Mouse (Mus musculus) embryo, embryonic 10.5 days (tissue): ENCODE results near the gene Cpt1b.

ENCODE experiments used
- DNase-seq: peaks from one replicate; pipeline ENCODE4 v3.0.0-alpha.2; 2015; ENCODE audit warnings: low spot score

The Cpt1b gene

DNA sequence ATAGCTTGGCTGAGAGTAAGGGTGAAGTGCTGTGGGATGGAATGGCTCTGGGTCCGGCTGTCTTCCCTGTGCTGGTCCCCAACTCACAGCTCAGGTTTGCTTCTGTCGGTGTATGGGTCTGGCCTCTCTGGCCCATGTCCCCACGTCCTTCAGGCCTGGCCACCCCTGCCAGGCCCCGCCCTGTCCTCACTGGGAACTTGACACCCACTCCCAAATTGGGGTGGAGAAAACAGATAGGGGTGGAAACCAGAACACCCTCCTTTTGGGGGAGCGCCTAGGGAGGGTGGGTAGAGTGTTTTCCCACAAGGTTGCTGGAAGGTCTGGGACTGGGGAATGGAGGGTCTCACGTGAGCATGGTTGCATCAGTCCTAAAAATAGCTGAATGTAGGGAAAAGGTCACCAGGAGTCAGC lies at the start of gene Cpt1b:
Cpt1b (minus strand) TSS at position 153 of the 411 bp plus-strand sequence.
- peak; percentile 18 for DNase-seq

DNA sequence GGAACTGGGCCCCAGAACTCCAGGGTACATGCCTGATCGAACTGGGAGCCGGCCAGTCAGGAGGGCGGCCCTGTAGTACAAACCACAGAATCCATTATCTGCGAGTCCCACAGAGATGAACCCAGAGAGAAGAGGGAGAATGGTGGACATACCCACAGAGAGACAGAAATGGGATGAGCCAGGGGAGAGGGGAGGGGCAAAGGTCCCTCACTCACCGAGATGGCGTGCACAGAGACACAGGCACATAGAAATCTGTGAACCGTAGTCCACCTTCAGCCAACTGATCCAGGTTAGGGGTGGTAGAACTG lies 49.6 kb upstream of the Cpt1b start:
- DNase-seq = no peak

DNA sequence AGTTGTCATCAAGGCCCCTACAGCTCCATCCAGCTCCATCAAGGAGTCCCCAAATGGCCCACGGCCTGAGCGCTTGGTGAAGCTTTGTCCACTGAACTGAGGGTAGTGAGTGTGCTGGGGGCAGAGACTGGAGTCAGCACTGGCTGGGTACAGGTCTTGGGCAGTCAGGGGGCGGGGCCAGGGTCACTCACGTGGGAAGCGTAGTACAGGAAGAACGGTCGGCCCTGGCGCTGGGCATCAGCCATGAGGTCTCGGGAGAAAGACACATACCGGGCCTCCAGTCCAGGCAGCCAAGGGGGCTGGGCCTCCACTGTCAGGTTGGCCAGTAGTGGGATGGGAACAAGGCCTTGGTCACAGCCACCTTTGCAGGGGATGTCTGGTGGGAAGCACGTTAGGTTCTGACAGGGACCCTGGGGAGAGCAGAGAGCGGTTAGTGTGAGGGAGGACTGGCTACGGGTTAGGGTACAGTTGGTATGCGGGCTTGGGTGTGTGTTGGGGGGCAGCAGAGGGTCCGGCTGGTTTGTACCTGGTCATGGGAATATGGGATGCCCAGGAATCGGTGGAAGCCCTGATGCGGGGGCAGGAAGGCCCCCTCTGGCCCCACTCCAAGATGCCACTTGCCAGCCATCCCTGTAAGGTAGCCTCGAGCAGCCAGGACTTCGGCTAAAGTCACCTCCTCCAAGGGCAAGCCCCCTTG lies 49.1 kb upstream of the Cpt1b start:
- DNase-seq = no peak

DNA sequence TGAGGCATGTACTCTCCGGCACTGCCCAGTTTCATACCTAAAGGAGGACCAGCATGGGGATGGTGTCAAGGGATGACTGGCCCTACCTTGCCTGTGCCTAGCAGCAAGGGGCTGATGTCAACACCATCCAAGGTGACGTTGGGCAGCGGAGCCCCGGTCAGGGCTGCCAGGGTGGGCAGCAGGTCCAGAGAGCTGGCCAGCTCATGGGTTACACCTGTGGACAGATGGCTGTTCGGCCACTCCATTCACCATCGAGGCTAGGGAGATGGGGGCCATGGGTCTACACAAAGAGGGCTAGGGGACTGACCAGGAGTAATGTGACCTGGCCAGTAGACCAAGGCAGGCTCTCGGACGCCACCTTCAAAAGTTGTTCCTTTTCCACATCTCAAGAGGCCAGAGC lies 48.3 kb upstream of the Cpt1b start:
- no peak for DNase-seq

DNA sequence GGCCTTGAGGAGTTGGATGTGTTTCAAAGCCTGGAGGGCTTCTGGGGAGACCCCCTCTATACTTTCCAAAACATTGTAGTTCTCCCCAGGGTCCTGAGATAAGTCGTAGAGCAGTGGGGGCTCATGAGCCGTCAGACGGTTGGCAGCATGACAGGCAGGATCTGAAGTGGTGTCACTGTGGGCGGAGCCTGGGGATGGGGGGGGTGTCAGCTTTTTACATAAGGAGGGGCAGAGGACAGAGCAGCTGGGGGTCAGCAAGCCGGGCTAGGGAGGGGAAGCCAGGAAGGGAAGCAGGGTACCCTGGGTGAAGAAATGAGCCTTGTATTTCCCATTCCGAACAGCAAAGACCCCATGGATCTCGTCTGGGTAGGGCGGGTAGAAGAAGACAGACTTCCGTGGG lies 47.7 kb upstream of the Cpt1b start:
- DNase-seq = no peak

DNA sequence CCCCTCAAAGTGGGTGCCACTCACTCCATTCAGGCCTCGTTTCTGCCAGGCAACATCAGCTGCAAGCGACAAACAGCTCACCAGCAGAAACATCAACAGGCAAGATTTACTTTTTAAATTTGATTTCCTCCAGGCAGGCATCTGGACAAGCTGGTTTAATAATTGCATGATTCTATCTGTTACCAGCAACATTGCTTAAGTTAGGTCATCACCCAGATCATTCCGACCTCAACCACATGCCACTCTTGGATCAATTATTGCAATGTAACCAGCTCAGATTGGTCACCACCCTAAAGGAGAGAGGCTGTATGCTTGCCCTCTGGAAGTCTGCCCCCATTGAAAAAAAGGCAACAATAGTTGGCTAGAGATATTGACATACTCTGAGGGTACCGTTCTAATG lies 45.8 kb upstream of the Cpt1b start:
- no peak for DNase-seq

DNA sequence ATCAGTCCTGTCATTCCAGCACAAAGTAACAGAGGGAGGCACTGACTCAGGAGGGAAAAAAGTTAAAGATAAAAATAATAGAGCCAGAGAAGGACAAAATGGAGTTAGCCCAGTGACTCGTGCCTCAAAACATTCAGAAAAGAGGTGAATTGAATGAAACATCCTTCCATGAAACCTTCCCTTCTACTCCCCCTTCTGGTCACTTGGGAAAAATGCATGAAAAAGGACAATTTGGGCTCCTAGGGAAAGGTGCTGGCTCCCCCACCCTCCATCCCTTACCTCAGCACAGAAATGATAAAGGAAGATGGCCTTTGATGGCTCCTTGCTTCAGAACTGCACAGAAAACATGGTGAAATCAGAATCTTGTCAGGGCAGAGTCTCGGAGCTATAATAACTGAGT lies 42.9 kb upstream of the Cpt1b start:
- peak; percentile 77 for DNase-seq

DNA sequence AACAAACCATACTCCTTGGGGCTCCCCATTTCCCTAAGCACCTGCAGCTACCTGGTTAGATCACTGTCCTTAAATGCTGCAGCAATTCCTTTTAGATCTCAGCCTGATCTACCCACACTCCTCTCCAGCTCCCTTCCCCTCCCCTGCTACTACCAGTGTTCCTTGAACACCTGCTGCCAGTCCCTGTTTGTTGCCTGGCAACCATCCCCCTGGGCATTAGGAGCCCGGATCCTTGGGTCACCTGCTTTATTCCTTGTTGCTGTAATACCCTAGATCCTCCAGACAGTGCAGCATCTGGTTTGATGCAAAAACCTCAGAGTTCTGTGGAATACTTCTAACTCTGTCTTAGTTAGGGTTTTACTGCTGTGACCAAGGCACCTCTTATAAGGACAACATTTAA lies 39.4 kb upstream of the Cpt1b start:
- peak; percentile 36 for DNase-seq

DNA sequence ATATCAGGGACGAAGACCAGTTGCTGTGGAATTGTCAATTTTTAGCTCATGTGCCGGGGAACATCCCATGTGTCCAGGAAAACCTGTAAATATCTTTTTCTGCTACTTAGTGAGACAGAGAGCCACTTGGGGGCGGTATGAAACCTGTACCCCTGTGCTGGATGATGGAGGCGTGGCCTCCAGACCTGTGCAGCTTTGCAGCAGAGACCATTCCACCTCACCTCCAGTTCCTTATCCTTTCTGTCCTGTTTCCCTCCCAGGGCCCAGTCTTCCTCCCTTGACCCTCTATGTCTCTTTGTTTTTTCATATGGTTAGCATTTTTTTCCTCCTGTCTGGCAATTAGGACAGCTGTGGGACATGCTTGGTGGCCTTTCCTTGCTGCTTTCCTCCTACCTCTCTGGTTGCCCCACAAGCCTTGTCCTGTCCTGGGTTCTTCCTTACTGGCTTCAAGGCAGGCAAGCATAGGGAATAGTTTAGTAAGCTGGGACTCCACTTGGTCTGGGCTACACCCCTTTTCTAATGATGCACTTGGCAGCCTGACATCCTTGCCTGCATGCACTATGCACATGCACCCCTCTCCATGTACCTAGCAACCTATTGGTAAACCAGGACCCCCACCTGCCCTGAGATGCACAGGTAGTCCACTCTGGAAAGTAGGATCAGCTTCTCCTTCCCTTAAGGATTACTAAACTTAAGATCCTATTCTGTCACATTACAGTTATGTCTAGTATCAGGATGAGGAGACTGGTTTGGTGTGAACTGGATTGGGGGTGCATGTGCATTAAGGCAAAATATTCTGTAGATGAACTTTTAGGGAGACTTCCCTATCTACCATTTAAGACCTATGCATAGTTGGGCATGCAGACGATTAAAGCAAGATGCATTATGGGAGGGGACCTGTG lies 37.9 kb upstream of the Cpt1b start:
- no peak for DNase-seq

DNA sequence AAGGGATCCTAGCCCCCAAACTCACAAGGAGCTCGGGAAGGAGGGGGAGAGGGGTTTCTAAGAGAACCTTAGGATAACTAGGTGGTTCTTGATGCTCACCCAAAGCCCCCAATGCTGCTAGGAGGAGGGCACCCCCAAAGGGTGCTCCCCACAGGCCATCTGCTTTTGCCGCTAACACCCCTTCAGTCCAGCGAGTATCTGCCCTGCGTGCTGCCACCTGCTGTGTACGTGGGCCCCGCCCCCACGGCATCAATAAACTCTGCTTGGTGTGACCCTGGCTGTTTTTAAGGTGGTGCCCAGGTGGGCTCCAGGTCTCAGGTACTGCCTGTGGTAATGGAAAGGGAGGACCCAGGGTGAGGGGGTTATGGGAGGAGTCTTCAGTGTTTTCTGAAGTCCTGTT lies 36.5 kb upstream of the Cpt1b start:
- no peak for DNase-seq

DNA sequence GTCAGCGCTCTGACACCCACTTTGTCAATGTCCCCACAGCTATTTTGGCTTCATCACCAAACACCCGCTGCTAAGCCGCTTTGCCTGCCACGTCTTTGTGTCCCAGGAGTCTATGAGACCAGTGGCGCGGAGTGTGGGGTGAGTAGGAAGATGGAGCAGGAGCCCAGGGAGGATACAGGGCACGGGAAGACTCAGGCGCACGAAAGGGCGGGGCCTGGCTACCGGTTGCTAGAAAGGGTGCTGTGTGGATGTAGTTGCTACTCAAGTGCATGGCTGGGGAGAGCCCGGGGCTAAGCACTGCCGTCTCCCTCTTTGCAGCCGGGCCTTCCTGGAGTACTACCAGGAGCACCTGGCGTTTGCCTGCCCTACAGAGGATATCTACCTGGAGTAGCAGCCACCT lies 35.7 kb upstream of the Cpt1b start:
- DNase-seq = no peak

DNA sequence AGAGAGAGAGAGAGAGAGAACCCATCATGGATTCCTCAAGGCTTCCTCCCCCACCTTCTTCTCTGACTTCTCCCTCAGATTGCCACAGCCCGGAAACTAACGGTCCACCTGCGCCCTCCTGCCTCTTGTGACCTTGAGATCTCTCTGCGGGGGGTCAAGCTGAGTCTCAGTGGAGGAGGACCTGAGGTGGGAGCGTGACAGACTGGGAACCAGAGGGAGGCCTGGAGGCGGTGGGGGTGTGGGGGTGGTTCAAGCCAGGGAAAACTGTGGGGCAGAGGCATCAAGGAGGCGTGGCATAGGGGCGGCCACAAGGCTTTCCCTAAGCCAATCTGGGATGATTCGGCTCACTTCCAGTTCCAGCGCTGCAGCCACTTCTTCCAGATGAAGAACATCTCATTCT lies 34.6 kb upstream of the Cpt1b start:
- no peak for DNase-seq

DNA sequence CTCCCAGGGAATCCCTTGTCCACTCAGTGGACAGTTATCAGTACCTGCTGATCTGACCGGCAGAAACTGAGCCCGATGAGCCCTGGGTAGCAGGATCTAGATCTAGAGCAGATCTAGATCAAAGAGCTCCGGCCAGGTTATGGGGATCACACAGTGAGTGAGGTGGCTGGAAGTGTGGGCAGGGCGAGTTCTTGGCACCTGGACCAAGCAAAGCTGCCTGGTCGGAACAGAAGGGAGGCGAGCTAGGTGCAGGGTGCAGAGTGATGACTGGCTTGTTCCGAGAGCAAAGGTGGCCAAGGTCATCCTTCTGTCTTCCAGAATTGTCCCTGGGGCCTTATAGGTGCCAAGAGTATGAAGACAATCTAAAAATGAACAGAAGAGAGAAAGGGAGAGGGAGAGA lies 34.2 kb upstream of the Cpt1b start:
- no peak for DNase-seq

DNA sequence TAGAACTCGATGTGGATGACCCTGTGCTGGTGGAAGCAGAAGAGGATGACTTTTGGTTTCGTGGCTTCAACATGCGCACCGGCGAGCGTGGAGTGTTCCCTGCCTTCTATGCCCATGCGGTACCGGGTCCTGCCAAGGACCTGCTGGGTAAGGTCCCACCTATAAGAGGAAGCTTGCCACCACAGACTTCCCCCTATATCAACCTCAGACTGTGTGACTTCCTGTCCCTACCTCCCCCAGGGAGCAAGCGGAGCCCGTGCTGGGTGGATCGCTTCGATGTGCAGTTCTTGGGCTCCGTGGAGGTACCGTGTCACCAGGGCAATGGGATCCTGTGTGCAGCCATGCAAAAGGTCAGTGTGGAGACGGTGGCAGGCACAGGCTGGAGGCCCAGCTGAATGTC lies 33.3 kb upstream of the Cpt1b start:
- no peak for DNase-seq

DNA sequence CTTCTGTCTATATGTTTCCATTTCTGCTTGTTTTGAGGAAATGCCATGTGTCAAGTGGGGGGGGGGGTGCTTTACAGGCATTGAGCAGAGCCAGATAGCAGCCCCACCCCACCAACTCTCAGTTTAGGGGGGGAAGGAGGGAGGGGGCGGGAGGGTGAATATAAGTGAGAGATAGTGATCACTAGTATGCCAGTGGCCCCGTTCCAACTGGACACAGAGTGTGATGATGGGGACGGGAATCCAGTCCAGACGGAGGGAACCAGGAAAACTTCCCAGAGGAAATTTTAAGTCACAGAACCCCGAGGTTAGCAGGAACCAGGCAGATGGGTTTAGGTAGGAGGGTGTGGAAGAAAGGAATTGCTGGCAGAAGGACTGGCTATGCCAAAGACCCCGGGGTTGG lies 30.0 kb upstream of the Cpt1b start:
- DNase-seq = no peak

DNA sequence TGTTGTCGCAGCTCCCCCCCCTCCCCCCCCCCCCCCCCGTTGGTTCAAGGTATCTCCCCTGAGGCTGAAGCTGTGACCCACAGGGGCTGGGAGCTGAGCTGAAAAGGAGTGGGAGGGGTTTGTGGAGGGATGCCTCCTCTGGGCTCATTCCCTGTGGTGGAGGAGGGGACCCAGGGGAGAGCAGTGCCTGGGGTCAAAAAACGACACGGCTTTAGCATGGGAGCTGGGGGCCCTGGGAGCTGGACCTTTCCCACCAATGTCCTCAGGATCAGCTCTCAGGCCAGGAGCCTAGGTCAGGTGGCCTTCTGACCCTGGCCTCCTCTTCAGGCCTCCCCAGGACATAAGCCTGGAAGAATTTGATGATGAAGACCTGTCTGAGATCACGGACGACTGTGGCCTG lies 29.2 kb upstream of the Cpt1b start:
- no peak for DNase-seq

DNA sequence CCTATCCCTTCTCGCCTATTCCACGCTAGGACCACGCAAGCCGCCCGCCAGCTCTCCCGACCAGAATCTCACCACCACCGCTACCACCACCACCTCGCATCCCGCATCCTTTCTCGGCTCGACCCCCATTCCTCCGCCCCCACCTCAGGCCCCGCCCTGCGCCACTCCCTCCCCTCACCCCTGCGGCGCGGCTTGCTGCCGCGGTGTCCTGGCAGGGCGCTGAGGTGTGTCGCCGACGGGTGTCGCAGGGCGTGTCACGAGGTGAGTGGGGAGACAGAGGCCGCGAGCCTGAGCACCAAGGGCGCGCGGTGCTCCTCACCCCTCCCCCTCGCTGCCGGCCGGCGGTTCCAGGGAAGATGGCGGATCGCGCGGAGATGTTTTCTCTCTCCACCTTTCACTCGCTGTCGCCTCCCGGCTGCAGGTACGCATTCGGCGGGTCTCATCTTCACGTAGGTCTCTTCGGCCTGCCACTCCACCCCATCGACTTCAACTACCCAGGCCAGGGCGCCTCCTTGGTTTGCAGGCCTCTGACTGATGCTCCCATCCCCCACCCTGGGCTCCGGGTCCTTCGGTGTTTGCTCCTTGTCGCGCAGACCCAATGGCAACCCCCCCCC lies 28.3 kb upstream of the Cpt1b start, which contains the start of gene Mapk8ip2:
Mapk8ip2 (plus strand) TSS at position 49 of the 614 bp plus-strand sequence.
- peak; percentile 43 for DNase-seq

DNA sequence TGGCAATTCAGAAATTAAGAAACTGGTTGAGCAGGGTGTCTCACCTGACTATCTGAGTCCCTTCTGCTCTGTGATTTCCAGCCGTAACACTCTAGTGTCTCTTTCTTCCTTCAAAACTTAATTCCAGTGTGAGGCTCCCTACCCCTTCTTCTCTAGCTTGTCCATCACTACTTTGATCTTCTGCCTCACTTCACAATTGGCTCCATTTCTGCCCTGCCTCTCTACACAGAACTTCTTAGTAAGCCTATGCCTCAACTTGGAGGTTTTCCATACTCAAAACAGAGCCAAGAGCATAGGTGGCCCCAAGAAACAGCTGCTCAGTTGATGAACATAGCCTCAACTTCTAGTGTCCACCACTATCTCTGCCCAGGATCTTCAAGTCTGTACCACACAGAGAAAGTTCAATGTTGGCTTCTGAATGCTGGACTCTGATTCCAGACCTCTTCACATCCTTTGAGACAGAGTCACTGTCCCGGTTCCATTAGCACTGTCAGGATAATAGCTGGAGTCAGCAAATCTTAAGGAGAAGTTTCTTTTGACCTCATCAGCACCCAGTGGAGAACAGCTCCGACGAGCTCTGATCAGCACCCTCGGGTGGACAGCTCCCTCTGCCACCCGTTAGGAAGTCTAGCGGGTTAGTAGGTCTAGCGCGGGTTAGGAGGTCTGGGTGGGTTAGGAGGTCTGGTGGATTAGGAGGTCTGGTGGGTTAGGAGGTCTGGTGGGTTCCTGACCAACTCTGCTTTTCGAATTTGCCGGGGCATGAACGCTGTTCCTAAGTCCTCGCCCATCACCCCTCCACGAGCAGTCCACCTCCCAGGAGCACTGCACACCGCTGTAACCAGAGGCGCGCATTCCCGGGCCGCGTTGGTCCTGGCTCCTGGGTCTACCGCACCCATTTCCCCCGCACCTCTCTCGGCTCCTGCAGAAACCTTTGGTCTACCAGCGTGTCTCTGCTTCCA lies 27.5 kb upstream of the Cpt1b start:
- DNase-seq = peak; percentile 78

DNA sequence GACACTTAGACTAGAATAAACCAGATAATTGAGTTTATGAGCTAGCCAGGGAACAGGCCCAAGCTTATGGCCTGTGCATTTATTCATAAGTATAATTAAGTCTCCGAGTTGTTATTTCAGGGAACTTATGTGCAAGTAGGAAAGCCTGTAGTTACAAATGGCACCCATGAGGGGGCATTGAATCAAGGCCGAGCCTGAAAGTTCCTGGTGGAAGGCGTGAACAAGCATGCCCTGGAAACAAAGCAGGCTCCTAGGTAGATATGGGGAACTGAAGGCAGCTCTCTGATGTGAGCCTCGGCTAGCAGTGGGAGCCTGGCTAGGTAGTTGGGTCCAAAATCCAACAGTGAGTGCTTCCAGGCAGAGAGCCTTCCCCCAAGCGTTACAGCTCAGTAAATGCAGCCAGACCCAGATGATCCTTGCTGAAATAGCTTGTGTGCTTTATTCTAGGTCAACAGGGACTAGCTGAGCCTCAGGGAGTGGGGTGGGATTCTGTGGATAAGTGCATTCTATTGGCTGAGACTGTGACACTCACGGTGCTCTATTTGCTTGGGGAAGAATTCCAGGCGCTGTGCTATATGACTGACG lies 16.9 kb upstream of the Cpt1b start:
- DNase-seq = peak; percentile 28

DNA sequence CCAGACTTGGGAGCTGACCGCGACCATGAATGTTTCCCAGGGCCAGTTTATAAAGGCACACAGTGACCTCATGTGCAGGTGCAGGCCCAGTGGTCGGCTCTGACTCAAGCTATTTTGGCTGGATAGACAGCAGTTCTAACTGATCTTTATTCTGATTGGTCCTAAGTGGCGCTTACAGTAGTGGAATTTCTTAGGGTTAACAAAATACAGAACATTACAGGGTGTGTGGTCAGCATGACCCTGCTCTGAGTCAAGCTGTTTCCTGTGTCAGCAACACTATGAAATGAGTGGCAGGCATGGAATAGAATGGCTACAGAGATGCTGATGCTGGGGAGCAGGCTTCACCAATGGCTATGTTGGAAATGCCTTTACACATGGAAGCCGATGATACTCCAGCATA lies 10.2 kb upstream of the Cpt1b start:
- no peak for DNase-seq

DNA sequence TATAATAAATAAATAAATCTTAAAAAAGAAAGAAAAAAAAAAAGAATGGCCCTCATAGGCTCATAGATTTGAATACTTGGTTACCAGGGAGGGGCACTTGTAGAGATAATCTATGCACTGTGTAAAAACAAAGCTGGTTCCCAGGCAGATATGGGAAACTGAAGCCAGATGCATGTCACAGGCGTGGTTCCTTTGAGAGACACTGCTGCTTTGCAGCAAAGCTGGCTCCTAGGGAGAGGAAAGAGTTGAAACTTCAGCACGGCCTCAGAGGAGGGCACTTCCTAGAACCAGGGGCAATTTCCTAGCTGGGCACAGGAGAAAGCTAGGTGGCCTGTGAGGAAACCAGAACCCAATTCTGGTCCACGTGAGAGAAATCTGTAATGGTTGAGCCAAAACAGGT lies 8.5 kb upstream of the Cpt1b start:
- no peak for DNase-seq

DNA sequence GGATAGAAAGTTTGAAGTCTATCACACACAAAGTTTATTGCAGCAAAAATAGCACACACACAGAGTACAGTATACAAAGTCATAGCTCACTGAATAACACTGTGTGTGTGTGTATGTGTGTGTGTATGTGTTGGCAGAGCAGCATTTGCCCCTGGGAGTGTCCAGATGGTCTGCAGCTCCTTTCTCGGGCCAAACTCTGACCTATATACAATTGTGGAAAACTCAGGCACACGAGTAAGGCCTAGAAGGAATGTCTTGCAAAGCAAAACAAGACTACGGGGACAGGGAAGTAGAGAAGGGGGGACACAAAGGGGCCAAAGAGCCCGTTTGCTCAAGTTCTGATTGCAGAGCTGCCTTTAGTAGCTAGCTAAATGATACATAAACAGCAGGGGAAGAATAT lies 7.3 kb upstream of the Cpt1b start:
- no peak for DNase-seq
